Mouse (Mus musculus) cortical plate, adult 2 months (tissue): ENCODE measurements around the gene Rai14.

Experiments used
- CTCF ChIP-seq: fragments of 200-500 bp; IDR thresholded peaks from 2 replicates; pipeline ENCODE4 v1.5.1; 2011; ENCODE audit warnings: mild to moderate bottlenecking, control low read depth, low read length; ENCODE audit not compliant: insufficient read depth; ENCODE audit errors: extremely low read depth
- POLR2A ChIP-seq: fragments of 200-500 bp; IDR thresholded peaks from 2 replicates; pipeline ENCODE4 v1.6.1; 2011; ENCODE audit warnings: mild to moderate bottlenecking, low read length, control low read depth; ENCODE audit not compliant: insufficient read depth; ENCODE audit errors: extremely low read depth

DNA sequence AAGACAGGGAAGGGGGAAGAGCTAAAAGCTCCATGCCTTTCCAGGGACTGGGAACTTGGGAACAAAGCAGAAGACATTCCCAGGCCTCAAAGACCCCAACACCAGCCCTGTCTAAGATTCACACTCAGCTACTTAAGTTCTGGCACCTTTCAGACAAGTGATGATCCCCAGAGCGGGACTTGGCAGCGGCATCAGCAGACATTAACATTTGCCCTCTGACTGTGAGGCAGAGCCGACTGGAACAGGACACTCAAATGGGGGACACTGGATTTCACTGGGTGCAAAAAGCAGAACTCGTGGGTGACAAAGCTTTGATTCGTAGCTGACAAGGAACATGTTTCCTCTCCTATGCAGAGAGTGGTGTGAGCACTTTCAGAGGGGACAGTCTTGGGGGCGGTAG is 98.4 kb downstream of the Rai14 start:
- TF ChIP-seq POLR2A (no peak), CTCF (no peak)
